Mouse (Mus musculus): ENCODE results near the gene Tmem221.

- TF ChIP-seq CTCF (conservative IDR thresholded peaks at IDR 0.05; ENCODE audit: low read length) (no peak), POU5F1 (IDR thresholded peaks at IDR 0.05; ENCODE audit: borderline replicate concordance, low read length) (no peak)
Observed at GRCm38 (mm10) chr8:71579009-71579408, 20.3 kb upstream of the Tmem221 start.
